Mouse (Mus musculus): ENCODE data around the gene Celf5.
"Not testable (repeated sequence)": the region's sequence is repeated elsewhere in the genome, so short reads cannot be mapped to it uniquely, and the experiment has no call there.

Gene Celf5

DNA sequence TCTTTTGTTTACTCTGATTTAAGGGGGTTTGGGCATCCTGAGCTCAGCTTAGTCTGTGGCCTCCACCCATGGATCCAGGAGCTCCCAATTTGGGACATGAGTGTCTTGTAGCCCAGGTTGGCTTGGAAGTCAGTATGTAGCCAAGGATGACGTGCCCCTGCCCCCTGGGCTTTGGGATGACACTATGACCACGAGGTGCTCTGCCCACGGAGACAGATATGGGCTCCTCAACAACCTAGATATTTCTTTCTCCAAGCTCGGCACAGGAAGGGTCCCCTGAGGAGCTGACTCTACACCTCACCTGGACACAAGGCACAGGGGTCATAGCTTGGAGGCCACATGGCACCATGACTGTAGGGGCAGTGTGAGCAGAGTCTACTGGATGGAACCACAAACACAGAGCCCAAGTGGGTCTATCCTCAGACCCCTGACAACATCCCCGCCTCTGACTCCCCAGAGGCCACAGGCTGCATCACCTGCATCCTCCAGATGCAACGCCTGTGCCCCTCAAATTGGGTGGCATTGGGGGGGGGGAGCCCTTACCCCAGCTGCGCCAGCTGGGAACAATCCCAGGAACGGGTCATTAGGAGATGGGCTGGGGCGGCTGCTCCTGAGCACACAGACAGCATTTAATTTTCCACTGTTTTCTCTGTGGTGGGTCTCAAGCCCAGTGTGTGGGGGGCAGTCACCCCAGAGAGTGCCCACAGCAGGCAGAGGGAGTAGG lies 31.7 kb downstream of the Celf5 start:
- peak; percentile 5 for DNase-seq

DNA sequence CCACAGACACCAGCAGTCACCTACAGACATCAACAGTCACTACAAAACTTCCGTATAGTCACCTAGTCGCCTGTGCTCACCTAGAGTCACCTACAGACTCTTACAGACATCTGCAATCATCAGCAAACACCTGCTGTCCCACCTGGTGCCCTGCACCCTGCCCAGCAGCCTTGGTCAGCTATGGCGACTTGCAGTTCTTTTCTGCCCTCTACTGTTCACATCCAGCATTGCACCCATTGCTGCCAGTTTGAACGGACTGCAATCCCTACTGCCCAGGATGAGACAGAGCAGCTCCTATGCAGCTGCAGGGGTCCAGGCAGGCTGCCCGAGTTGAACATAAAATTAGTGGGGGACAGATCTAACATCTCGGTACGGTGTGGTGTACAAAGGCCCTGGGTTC lies 32.4 kb downstream of the Celf5 start:
- peak; percentile 92 for DNase-seq

DNA sequence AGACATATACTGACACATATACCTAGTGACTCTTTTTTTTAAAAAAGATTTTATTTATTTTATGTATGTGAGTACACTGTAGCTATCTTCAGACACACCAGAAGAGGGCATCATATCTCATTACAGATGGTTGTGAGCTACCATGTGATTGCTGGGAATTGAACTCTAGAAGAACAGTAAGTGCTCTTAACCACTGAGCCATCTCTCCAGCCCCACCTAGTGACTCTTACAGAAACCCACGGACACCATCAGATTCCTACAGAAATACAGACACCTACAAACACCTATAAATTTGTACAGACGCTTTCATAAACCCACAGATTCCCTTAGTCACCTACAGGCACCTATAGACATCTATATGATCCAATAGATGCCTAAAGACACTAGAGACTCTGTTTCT lies 37.0 kb downstream of the Celf5 start:
- not testable (repeated sequence) for DNase-seq

DNA sequence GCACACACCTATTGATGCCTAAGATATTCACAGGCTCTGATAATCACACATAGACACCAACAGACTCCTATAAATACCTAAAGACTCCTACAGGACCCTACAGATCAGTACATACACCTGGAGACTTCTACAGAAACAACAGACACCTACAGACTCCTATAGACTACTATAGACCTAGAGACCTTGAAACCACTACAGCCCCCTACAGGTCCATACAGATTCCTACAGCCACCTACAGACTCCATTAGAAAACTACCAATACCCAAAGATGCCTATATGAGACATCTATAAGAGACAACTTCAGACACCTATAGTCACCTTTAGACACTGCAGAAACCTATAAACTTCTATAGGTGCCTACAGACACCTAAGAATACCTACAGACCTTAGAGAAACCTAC lies 41.5 kb downstream of the Celf5 start:
- DNase-seq, result no peak

DNA sequence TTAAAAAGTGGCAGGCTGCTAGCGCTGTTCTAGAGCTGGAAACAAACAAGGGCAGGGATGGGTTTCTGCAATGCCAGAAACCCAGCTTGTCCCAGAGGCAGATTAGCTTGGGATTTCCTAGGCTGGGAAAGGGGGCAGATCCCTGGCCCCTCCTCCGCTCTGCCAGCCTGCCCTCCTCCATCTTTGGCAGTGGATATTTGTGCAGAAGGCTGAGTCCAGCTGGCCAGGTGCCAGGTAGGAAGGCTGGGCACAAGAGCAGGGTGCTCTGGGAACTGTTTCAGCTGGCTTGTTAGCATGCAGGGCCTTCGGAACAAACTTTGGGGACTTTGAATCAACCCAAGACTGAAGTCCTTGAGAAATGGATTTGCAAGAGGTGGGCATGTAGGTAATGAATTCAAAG lies 47.1 kb downstream of the Celf5 start:
- peak; percentile 90 for DNase-seq

DNA sequence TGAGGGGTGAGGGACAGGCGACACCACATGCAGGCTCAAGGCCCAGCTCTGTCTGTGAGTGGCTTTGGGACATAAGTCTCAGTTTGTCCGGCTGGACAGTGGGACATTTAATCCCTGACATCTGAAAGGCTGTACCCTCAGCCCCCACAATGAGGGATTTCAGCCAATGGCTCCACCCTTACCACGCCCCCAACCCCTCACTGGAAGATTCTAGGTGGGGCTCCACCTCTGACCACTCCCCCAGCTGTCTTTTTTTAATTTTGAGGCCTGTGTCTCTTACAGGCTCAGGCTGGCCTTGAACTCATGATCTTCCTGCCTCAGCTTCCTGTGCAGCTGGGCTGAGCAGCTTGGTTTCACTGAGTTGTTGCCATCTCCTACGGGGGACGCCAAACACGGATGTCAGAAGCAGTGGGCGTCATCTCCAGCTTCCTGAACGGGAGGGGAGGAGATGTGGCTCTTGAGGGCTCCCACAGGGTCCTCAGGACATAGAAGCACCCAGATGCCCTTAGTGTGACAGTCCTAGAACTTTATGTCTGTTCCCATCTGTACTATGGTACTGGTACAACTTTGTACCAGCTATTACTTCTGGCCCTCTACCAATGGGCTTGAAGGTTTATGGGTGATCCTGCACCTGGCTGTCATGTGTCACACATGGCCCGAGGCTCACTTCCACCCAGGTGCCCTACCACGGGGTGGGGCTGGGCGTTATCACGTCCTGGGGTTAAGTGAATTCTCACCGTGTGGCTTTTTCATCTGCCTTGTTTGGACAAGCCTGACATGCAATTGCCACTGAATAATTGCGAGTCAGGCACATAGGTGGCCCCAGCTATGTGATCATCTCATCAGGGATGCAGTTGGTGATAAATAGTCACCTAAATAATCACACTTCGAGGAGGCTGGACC lies 47.9 kb downstream of the Celf5 start:
- DNase-seq, result peak; percentile 47

DNA sequence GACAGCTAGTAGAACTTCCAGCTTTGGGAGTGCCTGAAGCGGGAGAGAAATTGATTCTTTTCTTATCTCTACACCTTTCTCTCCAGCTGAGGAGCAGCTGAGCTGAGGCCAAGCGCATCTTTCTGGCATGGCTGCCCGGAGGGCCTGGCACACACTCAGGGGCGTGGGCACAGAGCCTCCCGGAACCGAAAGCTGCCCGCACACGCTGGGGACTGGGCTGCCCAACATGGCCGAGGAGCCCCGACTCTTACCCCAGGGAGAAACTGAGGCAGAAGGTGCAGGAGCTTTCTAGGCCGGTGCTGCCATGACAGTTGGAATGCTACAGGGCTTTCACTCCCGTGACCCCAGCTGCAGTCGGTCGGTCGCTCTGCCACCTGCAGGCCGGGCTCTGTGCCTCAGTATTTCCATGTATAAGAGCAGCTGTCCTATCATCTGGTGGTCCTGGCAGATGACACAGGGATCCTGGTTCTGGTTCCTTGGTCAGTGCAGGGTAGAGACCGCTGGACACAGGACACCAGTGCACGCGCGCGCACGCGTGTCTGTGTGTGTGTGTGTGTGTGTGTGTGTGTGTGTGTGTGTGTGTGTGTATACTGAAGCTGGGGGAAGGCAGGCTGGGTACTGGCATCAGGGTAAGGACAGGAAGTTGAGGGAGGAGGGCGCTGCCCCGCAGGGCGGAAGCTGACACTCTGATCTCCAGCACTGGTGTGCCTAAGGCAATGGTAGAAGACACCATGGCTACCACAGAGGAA lies 48.8 kb downstream of the Celf5 start:
- DNase-seq, result peak; percentile 54

DNA sequence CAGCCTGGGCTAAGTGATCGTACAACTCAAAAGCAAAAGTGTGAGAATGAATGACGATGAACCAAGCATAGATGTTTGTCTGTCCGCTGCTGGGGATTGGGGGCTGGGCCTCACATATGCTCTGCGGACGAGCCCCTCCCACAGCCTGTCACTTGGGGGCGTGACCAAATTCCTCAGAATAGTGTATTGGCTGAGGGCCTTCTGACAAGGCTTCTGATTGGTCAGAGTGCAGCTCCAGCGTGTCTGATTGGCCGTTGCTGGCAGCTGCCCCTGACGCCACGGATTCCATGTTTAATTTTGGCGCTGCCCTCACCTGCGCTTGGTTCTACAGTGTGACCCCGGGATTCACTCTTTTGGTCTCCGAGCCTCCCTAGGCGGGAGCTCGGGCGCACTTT lies 49.6 kb downstream of the Celf5 start:
- DNase-seq, result peak; percentile 96

DNA sequence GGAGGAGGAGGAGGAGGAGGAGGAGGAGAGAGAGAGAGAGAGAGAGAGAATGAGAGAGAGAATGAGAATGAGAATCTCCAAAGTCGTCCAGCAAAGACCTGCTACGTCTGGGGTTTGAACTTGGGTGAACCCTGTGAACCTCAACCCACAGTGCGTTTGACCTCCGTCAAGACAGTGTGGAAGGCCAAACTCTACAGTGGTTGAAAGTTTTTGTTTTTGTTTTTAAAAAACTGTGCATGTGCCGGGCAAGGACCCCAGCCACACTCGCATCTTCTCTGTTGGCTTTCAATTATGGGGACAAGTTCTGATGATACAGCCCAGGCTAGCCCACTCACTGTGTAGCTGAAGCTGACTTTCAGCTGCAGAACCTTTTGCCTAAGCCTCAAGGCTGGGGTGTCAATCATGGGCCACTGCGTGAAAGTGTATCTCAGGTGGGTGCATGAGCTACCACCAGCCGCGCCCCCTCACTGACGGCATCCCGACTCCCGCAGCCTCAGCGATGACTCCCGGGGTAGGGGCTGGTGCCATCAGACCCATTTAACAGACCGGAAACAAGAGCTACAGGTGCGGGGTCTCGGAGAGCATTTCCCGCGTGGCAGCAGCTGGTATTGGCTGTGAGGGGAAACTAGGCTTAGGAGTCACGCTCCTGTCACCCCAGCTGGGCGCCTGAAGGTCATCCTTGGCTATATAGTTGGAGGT lies 50.2 kb downstream of the Celf5 start:
- peak; percentile 48 for DNase-seq

DNA sequence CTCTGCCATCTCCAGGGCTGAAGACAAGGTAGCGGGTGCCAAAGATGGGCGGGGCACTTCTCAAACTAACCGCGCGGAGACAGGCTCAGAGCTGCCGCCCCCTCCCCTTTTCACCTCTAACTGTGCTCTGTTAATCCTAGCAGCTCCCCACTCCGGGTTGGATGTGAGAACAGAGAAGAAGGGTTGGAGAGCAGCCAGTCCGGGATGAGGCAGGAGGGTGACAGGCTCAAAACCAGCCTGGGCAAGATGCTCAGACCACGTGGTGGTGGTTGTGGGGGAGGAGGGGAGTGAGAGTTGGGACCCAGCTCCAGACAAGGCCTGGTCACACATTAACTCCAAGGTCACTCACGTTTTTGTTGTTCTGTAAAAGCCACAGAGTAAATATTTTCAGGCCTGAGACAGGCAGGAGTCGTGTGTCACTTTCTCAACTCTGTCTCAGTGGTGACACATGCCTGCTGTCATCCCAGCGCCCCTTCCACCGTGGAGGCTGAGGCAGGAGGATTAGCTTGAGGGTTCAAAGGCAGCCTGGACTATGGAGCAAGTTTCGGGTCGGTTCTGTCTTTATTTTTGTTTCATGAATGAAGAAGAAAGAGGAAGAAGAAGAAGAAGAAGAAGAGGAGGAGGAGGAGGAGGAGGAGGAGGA lies 50.9 kb downstream of the Celf5 start:
- peak; percentile 86 for DNase-seq

DNA sequence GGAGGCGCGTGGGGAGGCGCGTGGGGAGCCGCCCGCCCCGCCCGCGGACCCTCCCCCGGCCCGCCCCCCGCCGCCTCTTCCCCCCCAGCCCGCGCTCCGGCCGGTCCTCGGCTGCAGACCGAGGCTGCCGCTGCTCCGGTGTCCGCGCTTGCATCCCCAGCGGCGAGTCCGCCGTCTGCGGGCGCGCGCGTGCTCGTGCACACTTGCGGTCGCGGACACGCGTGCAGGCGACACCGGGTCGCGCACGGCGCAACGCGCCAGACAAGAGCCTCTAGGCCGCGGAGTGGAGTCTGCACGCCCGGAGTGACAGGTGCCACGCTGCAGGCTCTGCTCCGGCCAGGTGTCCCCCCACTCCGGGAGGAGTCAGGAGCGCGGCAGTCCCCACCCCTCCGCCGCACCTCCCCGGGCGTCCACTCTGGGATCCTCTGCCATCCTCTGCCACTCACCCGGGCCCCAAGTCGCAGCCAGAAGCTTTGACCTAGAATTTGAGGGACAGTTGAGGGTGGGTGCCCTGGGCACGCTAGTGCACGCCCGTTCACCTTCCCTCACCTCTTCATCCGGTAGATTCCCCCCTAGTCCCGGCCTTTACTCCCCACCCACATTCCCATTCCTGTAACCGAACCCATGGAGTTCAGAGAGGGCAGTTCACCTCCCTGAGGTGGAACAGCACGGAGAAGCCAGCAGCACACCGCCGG lies 51.5 kb downstream of the Celf5 start:
- peak; percentile 82 for DNase-seq

DNA sequence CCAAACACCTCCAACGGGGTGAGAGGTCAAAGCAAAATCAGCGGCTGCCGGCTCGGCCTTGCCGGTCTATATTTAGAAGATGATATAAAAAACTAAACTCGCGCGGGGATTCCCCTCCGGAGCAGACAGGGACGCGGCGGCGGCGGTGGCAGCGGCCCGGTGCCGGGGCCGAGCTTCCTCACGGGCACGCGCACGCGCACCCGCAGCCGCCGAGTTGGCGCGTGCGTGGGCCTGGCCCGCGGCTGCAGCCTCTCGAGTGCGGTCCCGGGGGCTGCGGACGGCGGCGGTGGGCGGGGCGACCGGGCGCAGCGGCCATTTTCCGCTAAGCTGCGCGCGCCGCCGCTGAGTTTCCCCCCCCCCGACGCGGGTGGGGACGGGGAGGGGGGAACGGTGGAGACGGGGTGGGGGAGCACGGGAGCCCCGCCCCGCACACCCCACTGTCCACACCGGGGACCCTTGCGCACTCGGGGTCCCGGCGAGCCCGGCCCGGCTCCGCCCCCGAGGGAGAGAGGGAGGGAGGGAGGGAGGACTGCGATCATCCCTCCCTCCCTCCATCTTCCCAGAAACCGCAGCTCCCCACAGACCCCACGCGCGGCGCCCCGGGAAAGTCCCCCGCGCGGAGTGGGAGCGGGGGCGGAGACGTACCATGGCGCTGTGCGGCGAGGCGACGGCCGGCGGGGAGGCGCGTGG lies 52.2 kb downstream of the Celf5 start:
- DNase-seq, result peak; percentile 91

DNA sequence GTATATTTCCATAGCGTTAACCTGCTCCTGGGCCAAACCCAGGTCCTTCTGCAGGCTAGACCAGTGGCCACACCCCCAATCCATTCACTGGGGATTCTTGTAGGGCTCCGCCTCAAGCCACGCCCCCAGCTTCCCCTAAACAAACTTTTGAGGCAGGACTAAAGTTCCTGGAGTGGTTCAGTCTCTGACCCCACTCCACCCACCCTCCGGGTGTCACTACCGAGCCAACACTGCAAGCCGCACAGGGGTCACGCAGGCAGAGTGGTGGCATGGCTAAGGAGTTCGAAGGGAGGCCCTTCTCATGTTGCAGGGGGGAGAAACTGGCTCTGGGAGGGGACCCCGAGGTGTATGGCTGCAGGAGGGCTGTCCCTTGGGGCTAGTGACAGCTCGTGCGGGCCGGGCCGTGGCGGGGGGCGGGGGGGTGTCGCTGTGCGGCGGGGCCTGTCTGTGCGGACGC lies 52.9 kb downstream of the Celf5 start:
- peak; percentile 94 for DNase-seq

DNA sequence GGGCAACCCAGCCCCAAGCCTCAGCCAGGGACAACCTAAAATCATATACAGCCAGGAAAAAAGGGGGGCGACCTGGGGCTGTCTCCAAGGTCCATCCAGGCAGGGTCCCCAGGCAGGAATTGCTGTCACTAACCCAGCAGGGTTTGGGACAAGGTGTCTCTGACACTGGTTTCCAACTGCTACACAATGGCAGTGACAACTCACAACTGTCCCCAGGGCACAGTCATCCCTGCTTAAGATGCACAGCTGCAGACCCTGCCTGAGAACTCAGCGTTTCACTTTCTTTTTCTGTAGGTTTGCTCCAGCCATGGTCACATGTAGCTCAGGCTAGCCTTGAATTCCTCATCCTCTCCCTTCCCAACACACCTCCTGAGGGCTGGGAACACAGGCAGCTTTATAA lies 53.4 kb downstream of the Celf5 start:
- peak; percentile 19 for DNase-seq

DNA sequence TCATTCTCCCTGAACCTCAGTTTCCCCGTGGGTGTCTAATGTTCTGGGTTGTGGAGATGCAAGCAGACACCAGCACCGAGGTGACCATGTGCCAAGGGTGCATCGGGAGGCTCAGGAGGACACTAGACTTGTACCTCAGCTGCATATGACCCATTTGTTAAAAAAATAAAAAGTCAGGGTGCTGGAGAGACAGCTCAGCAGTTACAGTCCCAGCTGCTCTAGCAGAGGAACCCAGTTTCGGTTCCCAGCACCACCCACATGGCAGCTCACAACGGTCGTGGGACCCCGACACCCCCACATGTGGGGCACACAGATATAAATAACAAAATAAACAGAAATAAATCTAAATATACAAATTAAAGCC lies 54.0 kb downstream of the Celf5 start:
- DNase-seq, result peak; percentile 14

DNA sequence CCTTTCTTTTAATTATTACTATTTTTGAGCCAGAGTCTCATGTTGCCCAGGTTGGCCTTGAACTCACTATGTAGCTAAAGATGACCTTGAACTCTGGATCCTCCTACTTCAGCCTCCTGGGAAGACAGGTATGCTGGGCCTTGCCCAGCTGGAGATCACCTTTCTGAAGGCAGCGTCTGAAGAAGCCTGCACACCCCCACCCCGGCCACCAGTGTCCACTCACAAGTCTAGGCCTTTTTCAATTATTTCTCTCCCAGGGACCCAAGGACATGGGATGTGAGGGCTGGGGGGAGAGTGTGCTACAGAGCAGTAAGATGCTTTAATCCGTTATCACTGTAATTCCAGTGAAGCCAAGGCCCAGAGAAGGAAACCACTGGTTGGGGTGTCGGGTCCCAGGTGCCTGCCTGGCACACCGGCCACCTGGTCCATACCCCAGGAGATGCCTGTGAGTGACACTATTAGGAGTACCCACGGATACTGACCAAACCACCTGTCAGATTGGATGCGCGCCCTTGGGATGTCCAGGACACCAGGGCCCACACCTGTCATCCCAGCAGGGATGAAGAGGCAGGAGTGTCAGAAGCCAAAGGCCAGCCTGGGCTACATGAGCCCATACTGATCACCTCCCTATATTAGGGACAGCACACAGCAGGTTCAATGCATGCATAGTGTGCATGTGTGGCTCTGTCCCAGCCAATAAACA lies 54.6 kb downstream of the Celf5 start:
- peak; percentile 25 for DNase-seq

DNA sequence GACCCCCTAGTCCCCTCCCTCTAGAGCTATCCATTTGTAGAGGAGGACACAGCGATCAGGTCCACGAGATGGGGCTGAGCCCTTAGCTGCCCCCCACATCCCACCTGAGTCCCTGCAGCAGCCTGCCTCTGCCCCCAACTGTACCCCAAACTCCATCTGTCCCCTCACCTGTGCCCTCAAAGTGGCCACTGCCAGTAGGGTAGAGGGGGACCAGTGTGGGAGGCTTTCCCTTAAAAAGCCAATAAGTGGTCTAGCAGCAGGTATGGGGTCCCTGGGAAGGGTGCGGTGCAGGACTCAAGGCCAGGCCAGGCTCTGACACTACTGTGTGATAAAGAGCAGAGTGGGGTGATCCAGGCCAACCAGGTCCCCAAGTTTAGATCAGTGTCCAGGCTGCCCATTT lies 55.2 kb downstream of the Celf5 start:
- peak; percentile 25 for DNase-seq

DNA sequence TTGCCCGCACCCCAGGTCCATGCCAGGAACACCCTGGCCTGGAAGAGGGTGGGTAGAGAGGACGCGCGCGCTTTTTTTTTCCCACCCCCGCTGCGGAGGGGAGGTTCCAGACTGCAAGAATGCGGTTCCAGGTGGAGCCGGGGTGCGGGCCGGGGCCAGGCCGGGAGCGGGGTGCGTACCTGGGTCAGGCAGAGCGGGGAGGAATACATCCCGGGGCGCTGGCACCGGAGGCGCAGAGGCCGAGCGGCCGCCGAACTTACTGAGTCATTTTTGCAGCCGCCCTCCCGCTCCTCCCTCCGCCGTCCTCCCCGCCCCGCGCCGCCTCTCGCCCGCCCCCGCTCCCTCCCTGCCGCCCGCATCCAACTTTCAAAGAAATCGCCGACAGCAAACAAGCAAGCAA lies 55.6 kb downstream of the Celf5 start:
- DNase-seq, result peak; percentile 88

DNA sequence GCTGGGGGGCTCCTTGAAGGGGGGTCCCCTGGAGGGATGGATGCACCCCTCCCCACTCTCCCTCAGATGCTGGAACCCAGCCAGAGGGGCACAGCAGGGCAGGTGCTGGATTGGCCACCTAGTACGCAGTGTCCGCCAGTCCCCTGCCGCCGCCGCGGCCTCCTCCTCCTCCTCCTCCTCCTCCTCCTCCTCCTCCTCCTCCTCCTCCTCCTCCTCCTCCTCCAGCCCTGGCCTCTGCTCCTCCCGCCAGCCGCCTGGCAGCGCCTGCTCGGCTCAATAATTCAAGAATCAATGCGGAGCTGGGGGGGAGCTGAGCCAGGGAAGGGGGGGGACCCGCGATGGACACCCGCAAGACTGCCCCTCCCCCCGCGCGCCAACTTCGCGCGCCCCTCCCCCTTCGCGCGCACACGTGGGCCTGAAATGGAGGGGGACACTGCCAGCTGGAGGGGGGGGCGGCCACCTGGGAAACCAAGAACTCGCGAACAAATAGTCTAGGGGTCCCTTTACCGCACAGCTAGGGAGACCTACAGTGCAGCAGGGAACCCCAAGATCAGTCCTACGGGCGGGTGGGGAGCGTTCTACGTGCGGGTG lies 56.3 kb downstream of the Celf5 start:
- DNase-seq, result peak; percentile 70
